Mouse (Mus musculus): Measurements from ENCODE around the gene Adgrl3. TPM values are rescaled to one million over a fixed set of nuclear protein-coding genes. Genes with fewer than 3 reads are reported as not detected.
A peak's percentile ranks its signal among the peaks of the same experiment; 100 is the strongest.

Adgrl3 gene
- polyA plus RNA-seq, 1 experiment from 2014 or later: 51.3 TPM

- Histone ChIP-seq H3K4me1 (peaks cover 13% of the 10 kb centered on the region), H3K4me3 (no peak overlapping the region), H3K9ac (replicated peaks) (no peak overlapping the region), H3K4me2 (replicated peaks) (no peak overlapping the region), H3K9me3 (no peaks in the 10 kb centered on the region), H3K27ac (replicated peaks) (no peak overlapping the region), H3K36me3 (no peaks in the 10 kb centered on the region), H3K27me3 (peaks cover 6% of the 10 kb centered on the region; the same call in 1 of the 2 replicates)
- ATAC-seq (replicated peaks): 0 out of 2 replicates have a peak, but pooled peaks have one; percentile 4
- WGBS: 21% methylated on average over 5 of the region's 5 CpGs
These were observed 136.9 kb downstream of the Adgrl3 start for GRCm38 (mm10) chr5:81156796-81157195.

- Histone ChIP-seq H3K9ac (replicated peaks) (no peak overlapping the region), H3K9me3 (no peaks in the 10 kb centered on the region), H3K27me3 (peaks cover 3% of the 10 kb centered on the region; the same call in 1 of the 2 replicates), H3K4me3 (no peak overlapping the region), H3K36me3 (no peaks in the 10 kb centered on the region), H3K4me2 (replicated peaks) (no peak overlapping the region), H3K4me1 (peaks cover 13% of the 10 kb centered on the region), H3K27ac (replicated peaks) (no peak overlapping the region)
- WGBS: 87% methylated on average over 12 of the region's 12 CpGs
- no peak for ATAC-seq (replicated peaks)
These were observed 139.1 kb downstream of the Adgrl3 start for GRCm38 (mm10) chr5:81159013-81159412.

GRCm38 (mm10) chr5:81160431-81160830 lies 140.5 kb downstream of the Adgrl3 start:
- no peak for ATAC-seq (replicated peaks)
- Histone ChIP-seq H3K36me3 (no peaks in the 10 kb centered on the region), H3K27me3 (peaks cover 3% of the 10 kb centered on the region; the same call in 1 of the 2 replicates), H3K27ac (replicated peaks) (no peak overlapping the region), H3K4me3 (no peak overlapping the region), H3K9me3 (no peaks in the 10 kb centered on the region), H3K4me1 (peaks cover 13% of the 10 kb centered on the region), H3K4me2 (replicated peaks) (no peak overlapping the region), H3K9ac (replicated peaks) (no peak overlapping the region)
- 76% methylated on average over 6 of the region's 6 CpGs for WGBS

- Histone ChIP-seq H3K4me1 (peaks cover 5% of the 10 kb centered on the region; the same call in 1 of the 2 replicates), H3K36me3 (no peaks in the 10 kb centered on the region), H3K4me2 (replicated peaks) (no peak overlapping the region), H3K27me3 (no peaks in the 10 kb centered on the region), H3K9ac (replicated peaks) (no peak overlapping the region), H3K4me3 (no peak overlapping the region), H3K9me3 (no peaks in the 10 kb centered on the region), H3K27ac (replicated peaks) (no peak overlapping the region)
- WGBS: 24% methylated on average over 4 of the region's 4 CpGs
- no peak for ATAC-seq (replicated peaks)
These were observed 169.0 kb downstream of the Adgrl3 start for GRCm38 (mm10) chr5:81188871-81189485.

GRCm38 (mm10) chr5:81200354-81200753 lies 180.4 kb downstream of the Adgrl3 start:
- no peaks in the 10 kb centered on the region for H3K4me1 ChIP-seq
- H3K27me3 ChIP-seq: no peaks in the 10 kb centered on the region
- no peak overlapping the region for H3K27ac ChIP-seq (replicated peaks)
- H3K36me3 ChIP-seq: no peaks in the 10 kb centered on the region
- no peak; the same call in 1 of the 2 replicates for ATAC-seq (replicated peaks)
- H3K4me3 ChIP-seq: no peak overlapping the region
- no peaks in the 10 kb centered on the region for H3K9me3 ChIP-seq
- H3K9ac ChIP-seq (replicated peaks): no peak overlapping the region
- H3K4me2 ChIP-seq (replicated peaks): no peak overlapping the region

GRCm38 (mm10) chr5:81201885-81202284 lies 181.9 kb downstream of the Adgrl3 start:
- Histone ChIP-seq H3K4me3 (no peak overlapping the region), H3K27me3 (no peaks in the 10 kb centered on the region), H3K9me3 (no peaks in the 10 kb centered on the region), H3K4me2 (replicated peaks) (no peak overlapping the region), H3K9ac (replicated peaks) (no peak overlapping the region), H3K4me1 (no peaks in the 10 kb centered on the region), H3K36me3 (no peaks in the 10 kb centered on the region), H3K27ac (replicated peaks) (no peak overlapping the region)
- 31% methylated on average over 4 of the region's 4 CpGs for WGBS
- ATAC-seq (replicated peaks): peak; percentile 86

GRCm38 (mm10) chr5:81218500-81219057 lies 198.6 kb downstream of the Adgrl3 start:
- no peaks in the 10 kb centered on the region for H3K36me3 ChIP-seq
- H3K27ac ChIP-seq (replicated peaks): no peak overlapping the region

GRCm38 (mm10) chr5:81224465-81224864 lies 204.5 kb downstream of the Adgrl3 start:
- Histone ChIP-seq H3K4me1 (no peaks in the 10 kb centered on the region), H3K9ac (replicated peaks) (no peak overlapping the region), H3K27ac (replicated peaks) (no peak overlapping the region), H3K27me3 (no peaks in the 10 kb centered on the region), H3K9me3 (no peaks in the 10 kb centered on the region), H3K36me3 (no peaks in the 10 kb centered on the region), H3K4me2 (replicated peaks) (no peak overlapping the region), H3K4me3 (no peak overlapping the region)
- no peak for ATAC-seq (replicated peaks)
- WGBS: 82% methylated on average over 6 of the region's 6 CpGs

More at GRCm38 (mm10) chr5:81218500-81219057, 198.6 kb downstream of the Adgrl3 start:
- H3K27me3 ChIP-seq: no peaks in the 10 kb centered on the region
- H3K4me2 ChIP-seq (replicated peaks): no peak overlapping the region
- 14% methylated on average over 2 of the region's 2 CpGs for WGBS
- H3K9me3 ChIP-seq: no peaks in the 10 kb centered on the region
- peak; percentile 87 for ATAC-seq (replicated peaks)
- H3K4me3 ChIP-seq: no peak overlapping the region
- peaks cover 9% of the 10 kb centered on the region for H3K4me1 ChIP-seq
- H3K9ac ChIP-seq (replicated peaks): no peak overlapping the region

- Histone ChIP-seq H3K9ac (replicated peaks) (no peak overlapping the region), H3K4me3 (no peak overlapping the region), H3K36me3 (no peaks in the 10 kb centered on the region), H3K27ac (replicated peaks) (no peak overlapping the region), H3K9me3 (no peaks in the 10 kb centered on the region), H3K27me3 (no peaks in the 10 kb centered on the region), H3K4me1 (no peaks in the 10 kb centered on the region), H3K4me2 (replicated peaks) (no peak overlapping the region)
- no peak for ATAC-seq (replicated peaks)
- WGBS: 94% methylated on average over 2 of the region's 2 CpGs
These were observed 205.5 kb downstream of the Adgrl3 start for GRCm38 (mm10) chr5:81225486-81225885.

GRCm38 (mm10) chr5:81227256-81227655 lies 207.3 kb downstream of the Adgrl3 start:
- H3K9ac ChIP-seq (replicated peaks): no peak overlapping the region
- H3K4me2 ChIP-seq (replicated peaks): no peak overlapping the region
- H3K4me3 ChIP-seq: no peak overlapping the region
- no peaks in the 10 kb centered on the region for H3K27me3 ChIP-seq
- H3K9me3 ChIP-seq: no peaks in the 10 kb centered on the region
- H3K27ac ChIP-seq (replicated peaks): no peak overlapping the region
- no peak for ATAC-seq (replicated peaks)
- no peaks in the 10 kb centered on the region for H3K36me3 ChIP-seq
- H3K4me1 ChIP-seq: no peaks in the 10 kb centered on the region

GRCm38 (mm10) chr5:81248724-81249123 lies 228.8 kb downstream of the Adgrl3 start:
- no peak overlapping the region for H3K9ac ChIP-seq (replicated peaks)
- WGBS: 89% methylated on average over 5 of the region's 5 CpGs

GRCm38 (mm10) chr5:81256091-81256490 lies 236.2 kb downstream of the Adgrl3 start:
- Histone ChIP-seq H3K9ac (replicated peaks) (no peak overlapping the region), H3K36me3 (no peaks in the 10 kb centered on the region), H3K4me2 (replicated peaks) (no peak overlapping the region), H3K9me3 (no peaks in the 10 kb centered on the region), H3K27ac (replicated peaks) (no peak overlapping the region), H3K4me3 (no peak overlapping the region), H3K4me1 (no peaks in the 10 kb centered on the region), H3K27me3 (no peaks in the 10 kb centered on the region)
- no peak for ATAC-seq (replicated peaks)
- WGBS: 71% methylated on average over 3 of the region's 3 CpGs

More at GRCm38 (mm10) chr5:81248724-81249123, 228.8 kb downstream of the Adgrl3 start:
- H3K36me3 ChIP-seq: no peaks in the 10 kb centered on the region
- no peaks in the 10 kb centered on the region for H3K4me1 ChIP-seq
- ATAC-seq (replicated peaks): no peak
- no peaks in the 10 kb centered on the region for H3K9me3 ChIP-seq
- no peak overlapping the region for H3K4me2 ChIP-seq (replicated peaks)
- no peak overlapping the region for H3K27ac ChIP-seq (replicated peaks)
- H3K4me3 ChIP-seq: no peak overlapping the region
- H3K27me3 ChIP-seq: no peaks in the 10 kb centered on the region

- no peak overlapping the region for H3K4me3 ChIP-seq
- H3K27me3 ChIP-seq: no peaks in the 10 kb centered on the region
- H3K4me1 ChIP-seq: peaks cover 5% of the 10 kb centered on the region; the same call in 1 of the 2 replicates
- H3K4me2 ChIP-seq (replicated peaks): no peak overlapping the region
- no peak overlapping the region for H3K27ac ChIP-seq (replicated peaks)
- no peaks in the 10 kb centered on the region for H3K36me3 ChIP-seq
- H3K9me3 ChIP-seq: no peaks in the 10 kb centered on the region
- 71% methylated on average over 3 of the region's 3 CpGs for WGBS
- no peak for ATAC-seq (replicated peaks)
- no peak overlapping the region for H3K9ac ChIP-seq (replicated peaks)
These were observed 249.8 kb downstream of the Adgrl3 start for GRCm38 (mm10) chr5:81269689-81270088.
